Comparison of ENCODE assay signal across 15 mouse cellular contexts in genomic region chr9:102782926-102783850, GRCm38 (mm10). TPM values are rescaled to one million over a fixed set of nuclear protein-coding genes. Genes with fewer than 3 reads are reported as not detected.
DNase-seq lines count a peak whose midpoint lies in the region; ATAC-seq and TF ChIP-seq lines count a peak whose summit lies in the region.
"Had no signal": no experiment of that assay in that cellular context is flagged by ENCODE, and none has a peak within 500 bp of the region (broad histone marks: within the 10 kb centered on the region; RNA-seq: fewer than 3 reads in every experiment).

No protein-coding gene starts in this region.

- no peak for TF ChIP-seq CTCF in midbrain, postnatal 0 days (IDR thresholded peaks at IDR 0.05)

- ATAC-seq in heart, embryonic 13.5 days (ENCODE audit: extremely low read depth, insufficient number of reproducible peaks, low FRiP score, low TSS enrichment), result no peak
- no peak for ATAC-seq in hindbrain, embryonic 14.5 days (ENCODE audit: low FRiP score)
- ATAC-seq in midbrain, postnatal 0 days (ENCODE audit: low FRiP score), result no peak
- ATAC-seq: lung, postnatal 0 days; midbrain, embryonic 13.5 days had no signal

- no peak overlapping the region for H3K4me3 ChIP-seq in heart, embryonic 13.5 days
- no peak overlapping the region for H3K4me3 ChIP-seq in brown adipose tissue, adult 24 weeks (ENCODE audit: insufficient read depth, low read depth, low read length)
- no peak overlapping the region for H3K4me3 ChIP-seq in hindbrain, embryonic 14.5 days (replicated peaks; ENCODE audit: low read length)
- no peak overlapping the region for H3K4me3 ChIP-seq in midbrain, postnatal 0 days (ENCODE audit: low read depth, low read length)
- H3K4me3 ChIP-seq: hindbrain, embryonic 13.5 days; layer of hippocampus, adult 2 months; midbrain, embryonic 13.5 days had no signal

- no peaks in the 10 kb centered on the region for H3K27me3 ChIP-seq in heart, embryonic 13.5 days (replicated peaks)
- H3K27me3 ChIP-seq in hindbrain, embryonic 14.5 days (ENCODE audit: control insufficient read depth, insufficient read depth, low read length), result no peaks in the 10 kb centered on the region
- no peaks in the 10 kb centered on the region for H3K27me3 ChIP-seq in midbrain, postnatal 0 days (ENCODE audit: insufficient read depth, low read length)
- H3K27me3 ChIP-seq: hindbrain, embryonic 13.5 days; midbrain, embryonic 13.5 days had no signal

- peaks cover 47% of the 10 kb centered on the region for H3K4me1 ChIP-seq in heart, embryonic 13.5 days
- peaks cover 15% of the 10 kb centered on the region; the same call in 1 of the 2 replicates for H3K4me1 ChIP-seq in brown adipose tissue, adult 24 weeks (ENCODE audit: control insufficient read depth, insufficient read depth, insufficient read length, low read length)
- H3K4me1 ChIP-seq in hindbrain, embryonic 14.5 days (replicated peaks; ENCODE audit: control insufficient read depth, insufficient read depth, low read length), result peaks cover 3% of the 10 kb centered on the region; the same call in 1 of the 2 replicates
- no peaks in the 10 kb centered on the region for H3K4me1 ChIP-seq in midbrain, postnatal 0 days (ENCODE audit: insufficient read depth, low read length)
- H3K4me1 ChIP-seq: hindbrain, embryonic 13.5 days had no signal

- H3K9me3 ChIP-seq in heart, embryonic 13.5 days, result no peaks in the 10 kb centered on the region
- H3K9me3 ChIP-seq in hindbrain, embryonic 14.5 days (ENCODE audit: control insufficient read depth, low read length), result no peaks in the 10 kb centered on the region
- H3K9me3 ChIP-seq in midbrain, postnatal 0 days (ENCODE audit: low read length), result no peaks in the 10 kb centered on the region
- H3K9me3 ChIP-seq: hindbrain, embryonic 13.5 days; midbrain, embryonic 13.5 days had no signal

- H3K4me2 ChIP-seq in heart, embryonic 13.5 days, result no peak overlapping the region
- H3K4me2 ChIP-seq in hindbrain, embryonic 14.5 days (replicated peaks), result no peak overlapping the region
- no peak overlapping the region for H3K4me2 ChIP-seq in midbrain, postnatal 0 days (ENCODE audit: low read depth, low read length, poor library complexity, severe bottlenecking)
- H3K4me2 ChIP-seq: hindbrain, embryonic 13.5 days; midbrain, embryonic 13.5 days had no signal

- H3K9ac ChIP-seq in heart, embryonic 13.5 days, result 0 out of 2 replicates have a peak overlapping the region, but pooled peaks have one; percentile 40
- H3K9ac ChIP-seq in hindbrain, embryonic 14.5 days, result no peak overlapping the region
- H3K9ac ChIP-seq in midbrain, postnatal 0 days (replicated peaks; ENCODE audit: low read length, poor library complexity, severe bottlenecking), result no peak overlapping the region
- H3K9ac ChIP-seq: hindbrain, embryonic 13.5 days; midbrain, embryonic 13.5 days had no signal

- no peak for DNase-seq in heart, postnatal 25 days (ENCODE audit: low spot score)
- DNase-seq in R1 (ENCODE audit: low read depth, low spot score), result peak; percentile 66
- peak; percentile 22 for DNase-seq in retina, embryonic 14.5 days (ENCODE audit: low spot score)
- no peak for DNase-seq in hindbrain, embryonic 14.5 days (ENCODE audit: low spot score)
- no peak for DNase-seq in spleen, adult 12 weeks (ENCODE audit: low spot score)
- DNase-seq in midbrain, postnatal 0 days (ENCODE audit: low spot score), result no peak
- DNase-seq: left cerebral cortex, postnatal 4 days; right cerebral cortex, postnatal 14 days; thymus, adult 18-20 months had no signal

- H3K36me3 ChIP-seq in heart, embryonic 13.5 days, result no peaks in the 10 kb centered on the region
- no peaks in the 10 kb centered on the region for H3K36me3 ChIP-seq in hindbrain, embryonic 14.5 days (replicated peaks; ENCODE audit: control insufficient read depth, insufficient read depth)
- H3K36me3 ChIP-seq in midbrain, postnatal 0 days (ENCODE audit: insufficient read depth, low read length), result no peaks in the 10 kb centered on the region
- H3K36me3 ChIP-seq: hindbrain, embryonic 13.5 days; midbrain, embryonic 13.5 days had no signal

- peak overlapping the region; percentile 45 for H3K27ac ChIP-seq in heart, embryonic 13.5 days (replicated peaks)
- peak overlapping the region; percentile 24; the same call in 1 of the 2 replicates for H3K27ac ChIP-seq in brown adipose tissue, adult 24 weeks (replicated peaks; ENCODE audit: low read depth, low read length)
- no peak overlapping the region for H3K27ac ChIP-seq in hindbrain, embryonic 14.5 days
- H3K27ac ChIP-seq in midbrain, postnatal 0 days (ENCODE audit: low read depth, low read length), result no peak overlapping the region
- H3K27ac ChIP-seq: hindbrain, embryonic 13.5 days; layer of hippocampus, adult 2 months; midbrain, embryonic 13.5 days had no signal

- intact Hi-C loops in heart, postnatal 25 days (cut with DNase I), result loop anchor here (1.0 kb wide), 1 partner anchor 69 kb away; no protein-coding TSS in a partner anchor

- WGBS in heart, embryonic 13.5 days, result 35% methylated on average over 25 of the region's 25 CpGs
- WGBS in hindbrain, embryonic 14.5 days, result 65% methylated on average over 25 of the region's 25 CpGs
- 58% methylated on average over 25 of the region's 25 CpGs for WGBS in midbrain, postnatal 0 days

RNA-seq across cellular contexts. Expression of gene Ryk, which starts 51.5 kb away (rescaled TPM):
- 9.6 and 10.8 TPM in 2 replicates for polyA plus RNA-seq in heart, embryonic 13.5 days (2015; fragmentation: Nextera tagmentation; extraction: Ambion mirVana)
- total RNA-seq in heart, postnatal 25 days (2021), result 10 to 100 TPM; 39.4 to 41.8 TPM
- polyA plus RNA-seq in brown adipose tissue, adult 24 weeks (2012; ENCODE audit: insufficient read depth, insufficient read length, missing spikeins), result 29.7 and 34.5 TPM in 2 replicates
- 14.1 and 14.5 TPM in 2 replicates for polyA plus RNA-seq in hindbrain, embryonic 14.5 days (2014; fragmentation: Nextera tagmentation; extraction: Ambion mirVana)
- 39.2 and 43.0 TPM in 2 replicates for total RNA-seq in midbrain, postnatal 0 days (2014; rRNA removed)
- polyA plus RNA-seq in midbrain, postnatal 0 days (2015; fragmentation: Nextera tagmentation; extraction: Ambion mirVana), result 7.9 and 9.5 TPM in 2 replicates

Comparison
In these comparisons a context has a peak if more than half of its experiments do, and no peak if none do; other contexts are left out.
1. H3K27ac ChIP-seq: peak in heart, embryonic 13.5 days (single experiment) and brown adipose tissue, adult 24 weeks (single experiment); none in hindbrain, embryonic 14.5 days (single experiment) and midbrain, postnatal 0 days (single experiment).
2. DNase-seq: peak in R1 (single experiment) and retina, embryonic 14.5 days (single experiment); none in heart, postnatal 25 days (single experiment), hindbrain, embryonic 14.5 days (single experiment), spleen, adult 12 weeks (single experiment) and midbrain, postnatal 0 days (single experiment).